Mouse (Mus musculus) kidney, adult 9 months (tissue): ENCODE data around the gene Nrd1.

Experiments
- DNase-seq: peaks from one replicate; pipeline ENCODE4 v3.0.0; 2022

Gene Nrd1

GRCm38 (mm10) chr4:109103145-109103883, 102.9 kb downstream of the Nrd1 start:
- DNase-seq, result no peak

DNA sequence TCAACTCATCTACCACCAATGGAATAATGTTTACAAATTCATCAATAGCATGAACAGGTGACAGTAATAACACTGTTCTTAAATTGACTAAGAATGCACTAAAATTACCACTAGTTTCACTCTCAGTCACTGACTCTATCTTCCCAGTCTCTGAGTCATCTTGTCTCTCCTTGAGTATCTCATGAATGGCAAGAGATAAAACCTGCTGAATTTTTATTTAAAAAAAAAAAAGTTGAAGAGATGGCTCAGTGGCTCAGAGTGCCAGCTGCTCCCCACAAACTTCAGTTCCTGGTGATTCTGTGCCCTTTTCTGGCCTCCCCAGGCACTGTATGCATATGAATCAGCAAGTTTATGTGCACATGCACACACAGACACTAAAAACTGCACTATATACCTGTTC, 104.8 kb downstream of the Nrd1 start:
- no peak for DNase-seq

GRCm38 (mm10) chr4:109106034-109106433, 105.6 kb downstream of the Nrd1 start:
- no peak for DNase-seq

DNA sequence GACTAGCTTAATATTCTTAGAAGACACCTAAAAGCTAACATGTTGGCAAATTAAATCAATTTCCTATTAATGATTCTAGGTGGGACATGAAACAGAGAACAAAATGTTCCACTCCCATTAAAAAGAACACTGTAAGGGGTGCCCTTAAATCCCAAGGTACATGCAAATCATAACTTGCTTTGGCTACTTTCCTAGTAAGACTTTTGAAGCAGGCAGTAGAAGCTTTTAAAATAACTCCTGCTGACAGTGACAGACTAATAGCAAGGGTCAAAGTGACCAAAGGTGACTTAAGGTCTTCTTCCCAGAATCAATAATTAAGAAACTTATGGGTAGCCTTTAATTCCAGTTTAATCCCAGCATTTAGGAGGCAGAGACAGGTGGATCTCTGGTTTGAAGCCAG, 106.1 kb downstream of the Nrd1 start:
- DNase-seq, result peak; percentile 87

DNA sequence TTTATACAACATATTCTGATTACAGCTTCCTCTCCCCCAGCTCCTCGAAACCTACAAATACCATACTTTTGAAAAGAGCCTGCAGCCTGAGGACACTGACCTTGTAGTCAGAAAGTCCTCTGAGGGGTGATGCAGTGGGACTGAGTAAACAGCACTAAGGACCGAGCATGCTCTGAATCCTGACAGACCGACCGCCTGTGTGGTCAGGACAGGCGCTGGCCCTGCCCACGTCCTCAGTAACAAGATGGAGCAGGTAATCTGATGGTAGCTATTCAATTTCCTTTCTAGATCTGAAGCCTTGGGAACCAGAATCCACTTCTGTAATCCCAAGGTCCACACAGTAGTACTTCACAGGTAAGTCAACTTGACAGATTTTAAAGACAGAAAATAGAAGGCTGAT, 108.6 kb downstream of the Nrd1 start:
- no peak for DNase-seq

- DNase-seq, result peak; percentile 84
These were observed 109.2 kb downstream of the Nrd1 start for GRCm38 (mm10) chr4:109109686-109110085.

DNA sequence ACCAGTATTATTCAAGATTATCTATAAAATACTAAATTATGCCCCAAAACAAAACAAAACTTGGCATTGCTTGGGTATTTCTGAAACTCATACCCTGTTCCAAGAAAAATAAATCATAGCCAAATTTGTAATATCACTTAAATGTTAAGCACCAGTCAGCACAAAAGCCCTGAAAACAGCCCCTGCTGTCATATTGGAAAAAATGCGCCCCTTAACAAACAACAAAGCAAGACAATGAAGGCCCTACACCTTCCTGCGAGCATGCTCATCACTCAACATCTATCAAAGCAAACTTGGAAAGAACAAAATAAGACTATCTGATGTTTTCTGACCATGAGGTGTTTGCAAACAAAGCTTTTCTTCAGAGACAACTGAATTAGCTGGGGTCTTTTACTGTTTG, 110.5 kb downstream of the Nrd1 start:
- no peak for DNase-seq
